Mouse (Mus musculus): ENCODE measurements around the gene S1pr1.

DNA sequence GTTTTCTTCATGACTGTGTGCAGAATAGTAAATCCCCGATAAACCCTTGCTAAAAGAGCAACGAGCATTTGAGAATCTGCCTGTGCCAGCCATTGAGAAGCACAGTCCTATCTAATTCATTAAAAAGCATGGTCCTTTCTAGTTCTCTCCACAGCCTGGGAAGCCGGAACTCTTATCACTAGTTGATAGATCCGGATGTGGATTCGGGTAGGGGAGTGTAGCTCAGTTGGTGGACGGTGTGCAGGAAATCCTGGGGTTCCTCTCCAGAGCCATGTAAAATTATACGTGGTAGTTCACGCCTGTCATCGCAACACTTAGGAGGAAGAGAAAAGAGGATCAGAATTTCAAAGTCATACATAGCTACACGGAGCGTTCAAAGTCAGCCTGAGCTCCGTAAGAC is 21.5 kb downstream of the S1pr1 start:
- TF ChIP-seq CTCF (IDR thresholded peaks at IDR 0.05; ENCODE audit: extremely low read depth, insufficient read depth, low read length) (no peak), POLR2A (IDR thresholded peaks at IDR 0.05; ENCODE audit: extremely low read depth, insufficient read depth, low read length) (no peak)
